Mouse (Mus musculus): ENCODE results near the gene Colq. TPM values are rescaled to one million over a fixed set of nuclear protein-coding genes. Genes with fewer than 3 reads are reported as not detected.

Gene Colq
- polyA plus RNA-seq (2014; fragmentation: Nextera tagmentation; extraction: Ambion mirVana), result 8.5 and 8.9 TPM in 2 replicates

DNA sequence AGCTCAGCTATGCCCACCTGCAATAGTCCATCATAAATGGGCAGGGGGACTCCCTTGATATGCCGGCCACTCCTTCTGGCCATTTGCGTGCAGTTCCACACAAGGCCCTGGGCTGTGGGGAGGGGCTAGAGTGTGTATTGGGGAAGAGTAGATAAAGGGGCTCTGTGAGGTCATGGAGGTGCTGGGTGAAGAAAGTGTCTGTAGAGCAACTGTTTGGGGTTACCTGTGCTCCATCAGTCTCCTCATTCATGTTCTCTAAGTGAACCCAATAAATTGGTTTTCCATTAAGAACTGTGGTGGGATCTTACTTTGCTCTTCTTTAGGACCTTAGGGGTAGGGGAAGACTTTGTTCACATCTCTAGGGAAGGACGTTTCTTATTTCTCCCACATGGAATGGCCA is at the start of gene Colq:
Gene Colq (minus strand): TSS at position 101 of the 400 bp plus-strand sequence.
- Histone ChIP-seq H3K4me3 (ENCODE audit: control insufficient read depth in 1 of 2, insufficient read depth in 1 of 2, low read depth in 1 of 2, low read length in 2 of 2) (no peak within 1 kb of the TSS), H3K36me3 (ENCODE audit: control insufficient read depth, insufficient read depth, low read length) (no peaks in the 10 kb centered on the region), H3K27ac (replicated peaks in 1 of 2; ENCODE audit: control insufficient read depth in 1 of 2, insufficient read depth in 1 of 2, low read depth in 2 of 2, low read length in 2 of 2) (no peak within 1 kb of the TSS), H3K9me3 (ENCODE audit: control insufficient read depth, low read length) (no peaks in the 10 kb centered on the region), H3K27me3 (ENCODE audit: control insufficient read depth, insufficient read depth, low read length) (no peaks in the 10 kb centered on the region), H3K4me2 (ENCODE audit: low read length) (no peak within 1 kb of the TSS), H3K4me1 (ENCODE audit: control insufficient read depth in 2 of 2, insufficient read depth in 2 of 2, low read length in 2 of 2) (no peaks in the 10 kb centered on the region), H3K9ac (ENCODE audit: low read length) (no peak within 1 kb of the TSS)
- WGBS, result 76% methylated on average over 3 of the region's 3 CpGs
- ATAC-seq (ENCODE audit: insufficient number of reproducible peaks, insufficient read depth, low FRiP score, low read depth), result no peak

DNA sequence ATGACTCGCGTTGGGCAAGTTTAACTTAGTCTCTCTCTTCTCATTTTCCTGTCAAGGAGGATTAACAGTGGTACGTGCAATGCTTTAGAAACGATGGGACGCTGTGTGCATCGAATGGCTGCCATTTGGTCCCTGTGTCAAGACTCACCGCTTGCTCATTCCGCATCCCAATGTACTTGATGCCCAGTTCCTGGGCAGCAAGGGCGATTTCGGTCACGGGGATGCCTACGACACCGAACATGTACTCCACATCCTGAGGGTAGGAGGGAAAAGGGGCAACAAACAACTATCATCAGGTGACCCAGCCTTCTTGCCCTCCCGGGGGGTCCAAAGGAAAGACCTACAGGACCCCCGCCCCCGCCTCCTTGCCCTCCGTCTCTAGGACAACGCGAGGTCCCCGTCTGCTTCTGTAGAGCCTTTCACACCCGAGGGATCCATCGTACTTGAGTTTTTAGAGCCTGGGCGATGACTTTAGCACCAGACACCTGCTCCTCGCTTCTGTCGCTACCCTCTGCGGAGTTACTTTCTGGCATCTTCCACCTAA is 49.3 kb upstream of the Colq start, which contains the start of gene Gm49387:
Gene Gm49387 (minus strand): TSS at position 533 of the 544 bp plus-strand sequence.
- WGBS, result 4% methylated on average over 26 of the region's 26 CpGs
- Histone ChIP-seq H3K4me1 (ENCODE audit: control insufficient read depth in 2 of 2, insufficient read depth in 2 of 2, low read length in 2 of 2) (peaks cover 0 to 11% of the 10 kb centered on the region in 2 experiments; a peak in 3 of 4 replicates), H3K4me3 (ENCODE audit: control insufficient read depth in 1 of 2, insufficient read depth in 1 of 2, low read depth in 1 of 2, low read length in 2 of 2) (peak within 1 kb of the TSS; percentile 53 to 98), H3K36me3 (ENCODE audit: control insufficient read depth, insufficient read depth, low read length) (no peaks in the 10 kb centered on the region), H3K27ac (replicated peaks in 1 of 2; ENCODE audit: control insufficient read depth in 1 of 2, insufficient read depth in 1 of 2, low read depth in 2 of 2, low read length in 2 of 2) (peak within 1 kb of the TSS; percentile 64 to 92), H3K9me3 (ENCODE audit: control insufficient read depth, low read length) (no peaks in the 10 kb centered on the region), H3K9ac (ENCODE audit: low read length) (peak within 1 kb of the TSS; percentile 73), H3K4me2 (ENCODE audit: low read length) (peak within 1 kb of the TSS; percentile 78), H3K27me3 (ENCODE audit: control insufficient read depth, insufficient read depth, low read length) (no peaks in the 10 kb centered on the region)
- no peak; the same call in 1 of the 2 replicates for ATAC-seq (ENCODE audit: insufficient number of reproducible peaks, insufficient read depth, low FRiP score, low read depth)

GRCm38 (mm10) chr14:31630677-31631076 is 39.5 kb upstream of the Colq start:
- no peak for ATAC-seq (ENCODE audit: insufficient number of reproducible peaks, insufficient read depth, low FRiP score, low read depth)
- 77% methylated on average over 7 of the region's 7 CpGs for WGBS
- H3K36me3 ChIP-seq (ENCODE audit: control insufficient read depth, insufficient read depth, low read length), result 0 out of 2 replicates have a peak, but pooled peaks cover 5% of the 10 kb centered on the region
- no peak overlapping the region for H3K27ac ChIP-seq (replicated peaks in 1 of 2; ENCODE audit: control insufficient read depth in 1 of 2, insufficient read depth in 1 of 2, low read depth in 2 of 2, low read length in 2 of 2)
- H3K9ac ChIP-seq (ENCODE audit: low read length), result no peak overlapping the region
- no peak overlapping the region for H3K4me2 ChIP-seq (ENCODE audit: low read length)
- no peaks in the 10 kb centered on the region for H3K9me3 ChIP-seq (ENCODE audit: control insufficient read depth, low read length)
- H3K27me3 ChIP-seq (ENCODE audit: control insufficient read depth, insufficient read depth, low read length), result no peaks in the 10 kb centered on the region
- H3K4me1 ChIP-seq (ENCODE audit: control insufficient read depth in 2 of 2, insufficient read depth in 2 of 2, low read length in 2 of 2), result no peaks in the 10 kb centered on the region
- H3K4me3 ChIP-seq (ENCODE audit: control insufficient read depth in 1 of 2, insufficient read depth in 1 of 2, low read depth in 1 of 2, low read length in 2 of 2), result no peak overlapping the region

GRCm38 (mm10) chr14:31622748-31623147 is 31.6 kb upstream of the Colq start:
- no peaks in the 10 kb centered on the region for H3K36me3 ChIP-seq (ENCODE audit: control insufficient read depth, insufficient read depth, low read length)
- no peak overlapping the region for H3K9ac ChIP-seq (ENCODE audit: low read length)
- peaks cover 0 to 8% of the 10 kb centered on the region in 2 experiments; a peak in 1 of 4 replicates for H3K4me1 ChIP-seq (ENCODE audit: control insufficient read depth in 2 of 2, insufficient read depth in 2 of 2, low read length in 2 of 2)
- H3K27ac ChIP-seq (replicated peaks in 1 of 2; ENCODE audit: control insufficient read depth in 1 of 2, insufficient read depth in 1 of 2, low read depth in 2 of 2, low read length in 2 of 2), result no peak overlapping the region
- no peak overlapping the region for H3K4me2 ChIP-seq (ENCODE audit: low read length)
- no peak overlapping the region for H3K4me3 ChIP-seq (ENCODE audit: control insufficient read depth in 1 of 2, insufficient read depth in 1 of 2, low read depth in 1 of 2, low read length in 2 of 2)
- no peaks in the 10 kb centered on the region for H3K27me3 ChIP-seq (ENCODE audit: control insufficient read depth, insufficient read depth, low read length)
- 0 out of 2 replicates have a peak, but pooled peaks cover 2% of the 10 kb centered on the region for H3K9me3 ChIP-seq (ENCODE audit: control insufficient read depth, low read length)
- ATAC-seq (ENCODE audit: insufficient number of reproducible peaks, insufficient read depth, low FRiP score, low read depth), result no peak
- 81% methylated on average over 12 of the region's 12 CpGs for WGBS

DNA sequence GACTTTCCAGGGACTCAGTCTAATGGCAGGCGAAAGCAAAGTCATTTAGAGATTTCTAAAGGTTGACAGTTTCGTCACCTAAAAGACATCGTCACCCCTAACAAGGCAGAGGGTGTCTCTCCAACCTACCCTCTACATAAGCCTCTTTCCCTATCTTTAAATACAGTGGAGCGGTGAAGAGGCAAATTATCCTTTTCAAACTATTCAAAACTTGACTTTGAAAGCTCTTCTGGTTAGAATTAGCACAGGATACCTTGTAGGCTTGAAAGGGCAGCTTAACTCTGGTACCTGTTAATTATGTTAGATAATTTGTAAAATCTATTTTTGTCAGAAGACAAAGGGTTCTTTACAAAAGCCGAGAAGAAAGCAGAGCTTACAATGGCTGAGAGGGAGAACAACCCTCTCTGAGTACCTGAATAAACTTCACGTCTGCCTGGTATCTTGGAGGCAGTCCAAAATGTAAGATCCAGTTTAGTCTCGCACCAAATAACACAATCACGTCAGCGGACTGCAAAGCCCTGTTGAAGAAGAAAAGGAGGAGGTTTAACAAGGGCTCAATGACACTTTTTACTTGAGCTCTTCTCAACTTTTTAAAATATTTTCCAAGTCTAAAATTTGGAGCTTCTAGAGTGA is 29.6 kb upstream of the Colq start:
- no peaks in the 10 kb centered on the region for H3K27me3 ChIP-seq (ENCODE audit: control insufficient read depth, insufficient read depth, low read length)
- H3K4me2 ChIP-seq (ENCODE audit: low read length), result no peak overlapping the region
- WGBS, result 59% methylated on average over 9 of the region's 9 CpGs
- H3K36me3 ChIP-seq (ENCODE audit: control insufficient read depth, insufficient read depth, low read length), result no peaks in the 10 kb centered on the region
- 0 out of 2 replicates have a peak, but pooled peaks cover 2% of the 10 kb centered on the region for H3K9me3 ChIP-seq (ENCODE audit: control insufficient read depth, low read length)
- peak overlapping the region in 1 of 2 experiments; percentile 28; a peak in 1 of 4 replicates for H3K27ac ChIP-seq (replicated peaks in 1 of 2; ENCODE audit: control insufficient read depth in 1 of 2, insufficient read depth in 1 of 2, low read depth in 2 of 2, low read length in 2 of 2)
- no peak for ATAC-seq (ENCODE audit: insufficient number of reproducible peaks, insufficient read depth, low FRiP score, low read depth)
- H3K9ac ChIP-seq (ENCODE audit: low read length), result no peak overlapping the region
- H3K4me1 ChIP-seq (ENCODE audit: control insufficient read depth in 2 of 2, insufficient read depth in 2 of 2, low read length in 2 of 2), result peaks cover 0 to 8% of the 10 kb centered on the region in 2 experiments; a peak in 1 of 4 replicates
- H3K4me3 ChIP-seq (ENCODE audit: control insufficient read depth in 1 of 2, insufficient read depth in 1 of 2, low read depth in 1 of 2, low read length in 2 of 2), result no peak overlapping the region

DNA sequence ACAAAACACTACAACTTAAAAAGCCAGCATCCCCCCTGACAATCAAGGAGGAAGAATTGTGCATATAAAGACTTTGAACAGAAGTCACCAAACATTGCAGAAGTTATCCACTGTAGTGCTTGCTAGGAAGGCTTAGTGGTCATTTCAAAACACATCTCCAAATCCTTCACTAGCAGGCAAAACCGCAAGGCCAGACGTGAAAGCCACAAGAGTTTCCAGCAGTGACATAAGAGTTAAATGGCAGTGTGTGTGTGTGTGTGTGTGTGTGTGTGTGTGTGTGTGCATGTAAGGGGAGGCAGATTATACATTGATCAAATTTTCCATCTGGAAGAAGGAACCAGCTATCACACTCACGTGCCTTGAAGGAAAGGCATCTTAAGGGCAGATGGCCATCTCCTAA is 26.9 kb upstream of the Colq start:
- no peak overlapping the region for H3K27ac ChIP-seq (replicated peaks in 1 of 2; ENCODE audit: control insufficient read depth in 1 of 2, insufficient read depth in 1 of 2, low read depth in 2 of 2, low read length in 2 of 2)
- H3K36me3 ChIP-seq (ENCODE audit: control insufficient read depth, insufficient read depth, low read length), result no peaks in the 10 kb centered on the region
- 0 out of 2 replicates have a peak, but pooled peaks cover 2% of the 10 kb centered on the region for H3K9me3 ChIP-seq (ENCODE audit: control insufficient read depth, low read length)
- H3K4me3 ChIP-seq (ENCODE audit: control insufficient read depth in 1 of 2, insufficient read depth in 1 of 2, low read depth in 1 of 2, low read length in 2 of 2), result no peak overlapping the region
- no peak for ATAC-seq (ENCODE audit: insufficient number of reproducible peaks, insufficient read depth, low FRiP score, low read depth)
- no peaks in the 10 kb centered on the region for H3K27me3 ChIP-seq (ENCODE audit: control insufficient read depth, insufficient read depth, low read length)
- peaks cover 0 to 8% of the 10 kb centered on the region in 2 experiments; a peak in 1 of 4 replicates for H3K4me1 ChIP-seq (ENCODE audit: control insufficient read depth in 2 of 2, insufficient read depth in 2 of 2, low read length in 2 of 2)
- no peak overlapping the region for H3K9ac ChIP-seq (ENCODE audit: low read length)
- no peak overlapping the region for H3K4me2 ChIP-seq (ENCODE audit: low read length)
- WGBS, result 58% methylated on average over 3 of the region's 3 CpGs

DNA sequence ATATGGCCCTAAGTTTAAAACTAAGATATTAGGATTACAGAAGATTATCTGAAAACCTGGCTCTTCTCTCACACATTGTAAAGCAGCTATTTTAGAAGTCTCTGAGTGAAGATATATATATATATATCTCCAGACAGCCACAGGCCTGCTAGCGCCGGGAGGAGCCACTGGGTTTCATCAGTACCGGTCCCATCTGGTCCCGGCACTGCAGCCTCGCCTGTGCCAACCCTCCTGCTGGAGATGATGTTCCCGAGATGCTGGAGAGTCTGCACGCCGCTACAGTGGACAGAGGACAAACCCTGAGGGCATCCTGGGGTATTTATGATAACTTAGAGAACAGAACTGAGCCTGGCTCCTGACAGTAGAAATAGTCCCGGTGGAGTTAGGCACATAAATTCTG is 26.1 kb upstream of the Colq start:
- no peak overlapping the region for H3K9ac ChIP-seq (ENCODE audit: low read length)
- H3K36me3 ChIP-seq (ENCODE audit: control insufficient read depth, insufficient read depth, low read length), result no peaks in the 10 kb centered on the region
- H3K27ac ChIP-seq (replicated peaks in 1 of 2; ENCODE audit: control insufficient read depth in 1 of 2, insufficient read depth in 1 of 2, low read depth in 2 of 2, low read length in 2 of 2), result no peak overlapping the region
- no peak overlapping the region for H3K4me3 ChIP-seq (ENCODE audit: control insufficient read depth in 1 of 2, insufficient read depth in 1 of 2, low read depth in 1 of 2, low read length in 2 of 2)
- H3K9me3 ChIP-seq (ENCODE audit: control insufficient read depth, low read length), result 0 out of 2 replicates have a peak, but pooled peaks cover 2% of the 10 kb centered on the region
- no peak for ATAC-seq (ENCODE audit: insufficient number of reproducible peaks, insufficient read depth, low FRiP score, low read depth)
- no peaks in the 10 kb centered on the region for H3K27me3 ChIP-seq (ENCODE audit: control insufficient read depth, insufficient read depth, low read length)
- H3K4me2 ChIP-seq (ENCODE audit: low read length), result no peak overlapping the region
- 84% methylated on average over 9 of the region's 9 CpGs for WGBS
- peaks cover 0 to 8% of the 10 kb centered on the region in 2 experiments; a peak in 1 of 4 replicates for H3K4me1 ChIP-seq (ENCODE audit: control insufficient read depth in 2 of 2, insufficient read depth in 2 of 2, low read length in 2 of 2)

All from heart, embryonic 14.5 days (tissue).